Mouse (Mus musculus): ENCODE results near the gene Rufy3.
"Not testable (repeated sequence)": the region's sequence is repeated elsewhere in the genome, so short reads cannot be mapped to it uniquely, and the experiment has no call there.

The Rufy3 gene

GRCm38 (mm10) chr5:88564501-88565147, at the start of gene Rufy3:
Rufy3 (plus strand) TSS chr5:88565040.
- Histone ChIP-seq H3K9me3 (ENCODE audit: low read length) (no peaks in the 10 kb centered on the region), H3K36me3 (ENCODE audit: insufficient read depth, low read length) (no peaks in the 10 kb centered on the region; the same call in 1 of the 2 replicates), H3K27me3 (ENCODE audit: insufficient read depth, low read length) (peaks cover 6% of the 10 kb centered on the region; the same call in 1 of the 2 replicates), H3K4me3 (replicated peaks; ENCODE audit: low read length) (peak within 1 kb of the TSS; percentile 94), H3K4me1 (replicated peaks; ENCODE audit: low read depth, low read length) (peaks cover 39% of the 10 kb centered on the region)
- TF ChIP-seq POU5F1 (IDR thresholded peaks at IDR 0.05; ENCODE audit: borderline replicate concordance, low read length) (no peak), NANOG (IDR thresholded peaks at IDR 0.05; ENCODE audit: borderline replicate concordance, low read length) (no peak), CTCF (conservative IDR thresholded peaks at IDR 0.05; ENCODE audit: low read length) (no peak)

- H3K27me3 ChIP-seq (ENCODE audit: insufficient read depth, low read length), result no peaks in the 10 kb centered on the region
- TF ChIP-seq CTCF (conservative IDR thresholded peaks at IDR 0.05; ENCODE audit: low read length) (peak; percentile 65), NANOG (IDR thresholded peaks at IDR 0.05; ENCODE audit: borderline replicate concordance, low read length) (no peak)
These were observed 45.6 kb upstream of the Rufy3 start for GRCm38 (mm10) chr5:88519232-88519631.

GRCm38 (mm10) chr5:88527657-88528056, 37.2 kb upstream of the Rufy3 start, which contains the start of gene Jchain:
Jchain (minus strand) TSS chr5:88527891.
- no peaks in the 10 kb centered on the region for H3K9me3 ChIP-seq (ENCODE audit: low read length)
- no peaks in the 10 kb centered on the region for H3K36me3 ChIP-seq (ENCODE audit: insufficient read depth, low read length)
- no peak within 1 kb of the TSS for H3K4me3 ChIP-seq (replicated peaks; ENCODE audit: low read length)
- no peaks in the 10 kb centered on the region for H3K27me3 ChIP-seq (ENCODE audit: insufficient read depth, low read length)
- H3K4me1 ChIP-seq (replicated peaks; ENCODE audit: low read depth, low read length), result no peaks in the 10 kb centered on the region
- TF ChIP-seq CTCF (conservative IDR thresholded peaks at IDR 0.05; ENCODE audit: low read length) (no peak), POU5F1 (IDR thresholded peaks at IDR 0.05; ENCODE audit: borderline replicate concordance, low read length) (no peak), NANOG (IDR thresholded peaks at IDR 0.05; ENCODE audit: borderline replicate concordance, low read length) (no peak)

More at GRCm38 (mm10) chr5:88519232-88519631, 45.6 kb upstream of the Rufy3 start:
- Histone ChIP-seq H3K36me3 (ENCODE audit: insufficient read depth, low read length) (no peaks in the 10 kb centered on the region), H3K4me1 (replicated peaks; ENCODE audit: low read depth, low read length) (no peaks in the 10 kb centered on the region), H3K9me3 (ENCODE audit: low read length) (no peaks in the 10 kb centered on the region), H3K4me3 (replicated peaks; ENCODE audit: low read length) (no peak overlapping the region)

GRCm38 (mm10) chr5:88530908-88531307, 33.9 kb upstream of the Rufy3 start:
- Histone ChIP-seq H3K27me3 (ENCODE audit: insufficient read depth, low read length) (no peaks in the 10 kb centered on the region), H3K36me3 (ENCODE audit: insufficient read depth, low read length) (no peaks in the 10 kb centered on the region), H3K9me3 (ENCODE audit: low read length) (no peaks in the 10 kb centered on the region), H3K4me3 (replicated peaks; ENCODE audit: low read length) (no peak overlapping the region), H3K4me1 (replicated peaks; ENCODE audit: low read depth, low read length) (no peaks in the 10 kb centered on the region)
- no peak for TF ChIP-seq NANOG (IDR thresholded peaks at IDR 0.05; ENCODE audit: borderline replicate concordance, low read length)
- TF ChIP-seq POU5F1 (IDR thresholded peaks at IDR 0.05; ENCODE audit: borderline replicate concordance, low read length), result no peak
- TF ChIP-seq CTCF (conservative IDR thresholded peaks at IDR 0.05; ENCODE audit: low read length), result no peak

GRCm38 (mm10) chr5:88534697-88535096, 30.1 kb upstream of the Rufy3 start:
- Histone ChIP-seq H3K4me3 (replicated peaks; ENCODE audit: low read length) (no peak overlapping the region), H3K27me3 (ENCODE audit: insufficient read depth, low read length) (no peaks in the 10 kb centered on the region), H3K9me3 (ENCODE audit: low read length) (no peaks in the 10 kb centered on the region), H3K4me1 (replicated peaks; ENCODE audit: low read depth, low read length) (no peaks in the 10 kb centered on the region), H3K36me3 (ENCODE audit: insufficient read depth, low read length) (no peaks in the 10 kb centered on the region)
- no peak for TF ChIP-seq NANOG (IDR thresholded peaks at IDR 0.05; ENCODE audit: borderline replicate concordance, low read length)
- TF ChIP-seq CTCF (conservative IDR thresholded peaks at IDR 0.05; ENCODE audit: low read length), result no peak
- TF ChIP-seq POU5F1 (IDR thresholded peaks at IDR 0.05; ENCODE audit: borderline replicate concordance, low read length), result no peak

GRCm38 (mm10) chr5:88540845-88541244, 24.0 kb upstream of the Rufy3 start:
- no peaks in the 10 kb centered on the region for H3K27me3 ChIP-seq (ENCODE audit: insufficient read depth, low read length)
- no peaks in the 10 kb centered on the region for H3K9me3 ChIP-seq (ENCODE audit: low read length)
- H3K36me3 ChIP-seq (ENCODE audit: insufficient read depth, low read length), result no peaks in the 10 kb centered on the region
- H3K4me3 ChIP-seq (replicated peaks; ENCODE audit: low read length), result no peak overlapping the region
- TF ChIP-seq NANOG (IDR thresholded peaks at IDR 0.05; ENCODE audit: borderline replicate concordance, low read length) (no peak), CTCF (conservative IDR thresholded peaks at IDR 0.05; ENCODE audit: low read length) (no peak), POU5F1 (IDR thresholded peaks at IDR 0.05; ENCODE audit: borderline replicate concordance, low read length) (no peak)
- H3K4me1 ChIP-seq (replicated peaks; ENCODE audit: low read depth, low read length), result peaks cover 7% of the 10 kb centered on the region

- Histone ChIP-seq H3K4me3 (replicated peaks; ENCODE audit: low read length) (no peak overlapping the region), H3K9me3 (ENCODE audit: low read length) (no peaks in the 10 kb centered on the region), H3K4me1 (replicated peaks; ENCODE audit: low read depth, low read length) (peaks cover 7% of the 10 kb centered on the region), H3K36me3 (ENCODE audit: insufficient read depth, low read length) (no peaks in the 10 kb centered on the region), H3K27me3 (ENCODE audit: insufficient read depth, low read length) (no peaks in the 10 kb centered on the region)
- TF ChIP-seq CTCF (conservative IDR thresholded peaks at IDR 0.05; ENCODE audit: low read length), result peak; percentile 80
- TF ChIP-seq NANOG (IDR thresholded peaks at IDR 0.05; ENCODE audit: borderline replicate concordance, low read length), result no peak
These were observed 22.1 kb upstream of the Rufy3 start for GRCm38 (mm10) chr5:88542651-88543282.

GRCm38 (mm10) chr5:88544411-88544810, 20.4 kb upstream of the Rufy3 start:
- not testable (repeated sequence) for H3K4me1 ChIP-seq (replicated peaks; ENCODE audit: low read depth, low read length)

GRCm38 (mm10) chr5:88545536-88545935, 19.3 kb upstream of the Rufy3 start:
- Histone ChIP-seq H3K27me3 (ENCODE audit: insufficient read depth, low read length) (no peaks in the 10 kb centered on the region), H3K4me3 (replicated peaks; ENCODE audit: low read length) (peak overlapping the region; percentile 49), H3K9me3 (ENCODE audit: low read length) (no peaks in the 10 kb centered on the region), H3K4me1 (replicated peaks; ENCODE audit: low read depth, low read length) (peaks cover 7% of the 10 kb centered on the region), H3K36me3 (ENCODE audit: insufficient read depth, low read length) (no peaks in the 10 kb centered on the region)
- TF ChIP-seq NANOG (IDR thresholded peaks at IDR 0.05; ENCODE audit: borderline replicate concordance, low read length) (no peak), CTCF (conservative IDR thresholded peaks at IDR 0.05; ENCODE audit: low read length) (no peak), POU5F1 (IDR thresholded peaks at IDR 0.05; ENCODE audit: borderline replicate concordance, low read length) (no peak)

More at GRCm38 (mm10) chr5:88544411-88544810, 20.4 kb upstream of the Rufy3 start:
- not testable (repeated sequence) for H3K27me3 ChIP-seq (ENCODE audit: insufficient read depth, low read length); H3K9me3 ChIP-seq (ENCODE audit: low read length); H3K36me3 ChIP-seq (ENCODE audit: insufficient read depth, low read length); H3K4me3 ChIP-seq (replicated peaks; ENCODE audit: low read length)
